Mouse (Mus musculus) forelimb bud, embryonic 11.5 days (tissue): ENCODE measurements around the gene Rrnad1.

Experiments used
- DNase-seq: peaks from one replicate; pipeline ENCODE4 v3.0.0-alpha.2; 2012; ENCODE audit warnings: low read depth, low spot score

Rrnad1 gene

GRCm38 (mm10) chr3:87930078-87930795 is at the start of gene Rrnad1, which contains the start of gene Isg20l2:
Gene Rrnad1 (minus strand): TSS chr3:87930717.
Gene Isg20l2 (plus strand): TSS chr3:87930314.
- peak; percentile 97 for DNase-seq

- no peak for DNase-seq
These were observed 49.6 kb upstream of the Rrnad1 start for GRCm38 (mm10) chr3:87980085-87980484.

GRCm38 (mm10) chr3:87979493-87979892 is 49.0 kb upstream of the Rrnad1 start:
- no peak for DNase-seq

- no peak for DNase-seq
These were observed 44.0 kb upstream of the Rrnad1 start for GRCm38 (mm10) chr3:87974381-87974987.

GRCm38 (mm10) chr3:87973593-87974380 is 43.3 kb upstream of the Rrnad1 start:
- no peak for DNase-seq

GRCm38 (mm10) chr3:87972776-87973175 is 42.3 kb upstream of the Rrnad1 start:
- DNase-seq, result no peak

GRCm38 (mm10) chr3:87972203-87972664 is 41.7 kb upstream of the Rrnad1 start:
- no peak for DNase-seq

GRCm38 (mm10) chr3:87971489-87972202 is 41.1 kb upstream of the Rrnad1 start:
- no peak for DNase-seq

GRCm38 (mm10) chr3:87970939-87971488 is 40.5 kb upstream of the Rrnad1 start, which contains the start of gene Nes:
Gene Nes (plus strand): TSS chr3:87971078.
- peak; percentile 80 for DNase-seq

GRCm38 (mm10) chr3:87970184-87970938 is 39.8 kb upstream of the Rrnad1 start:
- peak; percentile 82 for DNase-seq

GRCm38 (mm10) chr3:87960586-87961191 is 30.2 kb upstream of the Rrnad1 start:
- DNase-seq, result peak; percentile 96

GRCm38 (mm10) chr3:87960191-87960585 is 29.7 kb upstream of the Rrnad1 start:
- DNase-seq, result no peak

- no peak for DNase-seq
These were observed 28.9 kb upstream of the Rrnad1 start for GRCm38 (mm10) chr3:87959371-87959770.

GRCm38 (mm10) chr3:87958967-87959366 is 28.4 kb upstream of the Rrnad1 start:
- DNase-seq, result no peak

GRCm38 (mm10) chr3:87958476-87958875 is 28.0 kb upstream of the Rrnad1 start:
- no peak for DNase-seq

GRCm38 (mm10) chr3:87958056-87958455 is 27.5 kb upstream of the Rrnad1 start:
- no peak for DNase-seq

- DNase-seq, result no peak
These were observed 21.9 kb upstream of the Rrnad1 start for GRCm38 (mm10) chr3:87952440-87952839.

- no peak for DNase-seq
These were observed 21.4 kb upstream of the Rrnad1 start for GRCm38 (mm10) chr3:87951946-87952345.

GRCm38 (mm10) chr3:87949955-87950515 is 19.5 kb upstream of the Rrnad1 start:
- DNase-seq, result no peak
